Mouse (Mus musculus) G1E (cell line): ENCODE measurements around the gene Ccdc96. TPM values are rescaled to one million over a fixed set of nuclear protein-coding genes. Genes with fewer than 3 reads are reported as not detected.
A peak's percentile ranks its signal among the peaks of the same experiment; 100 is the strongest.

ENCODE experiments used
- ATAC-seq: 2 replicates; pipeline ENCODE4 v1.8.0; 2016; ENCODE audit warnings: mild to moderate bottlenecking; ENCODE audit not compliant: insufficient number of reproducible peaks, poor library complexity, low FRiP score, severe bottlenecking; ENCODE audit errors: extremely low read depth
- DNase-seq: peaks from one replicate; pipeline ENCODE4 v3.0.0; 2012; ENCODE audit warnings: low spot score
- H3K27me3 ChIP-seq: 2 replicates; pipeline ENCODE4 v1.6.1; 2012; ENCODE audit warnings: mild to moderate bottlenecking, low read length, inconsistent platforms; ENCODE audit not compliant: insufficient read depth
- H3K36me3 ChIP-seq: replicated peaks from 2 replicates; pipeline ENCODE3; 2012; ENCODE audit warnings: mild to moderate bottlenecking, inconsistent platforms
- H3K4me1 ChIP-seq: 2 replicates; pipeline ENCODE4 v1.6.1; 2012; ENCODE audit warnings: low read depth, low read length, inconsistent platforms, mixed read lengths; ENCODE audit not compliant: insufficient read depth
- H3K4me3 ChIP-seq: 2 replicates; pipeline ENCODE4 v1.5.1; 2012; ENCODE audit warnings: low read depth, mild to moderate bottlenecking, inconsistent platforms, low read length, moderate library complexity, mixed read lengths
- H3K9me3 ChIP-seq: replicated peaks from 2 replicates; pipeline ENCODE4 v1.6.1; 2012; ENCODE audit warnings: inconsistent platforms
- CTCF ChIP-seq: IDR thresholded peaks from 2 replicates; pipeline ENCODE4 v1.5.1; 2012; ENCODE audit warnings: low read depth, low read length, inconsistent platforms, mixed read lengths
- GATA1 ChIP-seq: IDR thresholded peaks from 2 replicates; pipeline ENCODE4 v1.6.1; 2012; ENCODE audit warnings: borderline replicate concordance, low read length, inconsistent platforms, mixed read lengths
- GATA2 ChIP-seq: IDR thresholded peaks from 2 replicates; pipeline ENCODE4 v1.6.1; 2012; ENCODE audit warnings: low read depth, low read length, inconsistent platforms, borderline replicate concordance
- POLR2AphosphoS5 ChIP-seq: IDR thresholded peaks from 2 replicates; pipeline ENCODE4 v1.6.1; 2012; ENCODE audit warnings: low read depth, low read length, inconsistent platforms; ENCODE audit not compliant: insufficient replicate concordance
- TAL1 ChIP-seq: conservative IDR thresholded peaks from 2 replicates; pipeline ENCODE4 v1.6.1; 2012; ENCODE audit warnings: low read depth, low read length, inconsistent platforms, mixed read lengths
- polyA plus RNA-seq: library from polyadenylated mRNA; stranded (reverse); fragments of >175 nt; gene quantifications from 2 replicates; pipeline ENCODE4 v1.2.3, GENCODE M21; 2012
- total RNA-seq, 2 experiments: library from RNA; stranded (forward) in 1 of 2; stranded (reverse) in 1 of 2; fragments of 200-1000 nt in 1 of 2; fragments of >200 nt in 1 of 2; fragmentation: Nextera tagmentation in 1 of 2; gene quantifications; 2 replicates each; pipeline ENCODE4 v1.2.3; 2014 to 2017

Gene Ccdc96
- total and polyA plus RNA-seq, 3 experiments = 0.25 to 0.60 TPM; not detected in 1

DNA sequence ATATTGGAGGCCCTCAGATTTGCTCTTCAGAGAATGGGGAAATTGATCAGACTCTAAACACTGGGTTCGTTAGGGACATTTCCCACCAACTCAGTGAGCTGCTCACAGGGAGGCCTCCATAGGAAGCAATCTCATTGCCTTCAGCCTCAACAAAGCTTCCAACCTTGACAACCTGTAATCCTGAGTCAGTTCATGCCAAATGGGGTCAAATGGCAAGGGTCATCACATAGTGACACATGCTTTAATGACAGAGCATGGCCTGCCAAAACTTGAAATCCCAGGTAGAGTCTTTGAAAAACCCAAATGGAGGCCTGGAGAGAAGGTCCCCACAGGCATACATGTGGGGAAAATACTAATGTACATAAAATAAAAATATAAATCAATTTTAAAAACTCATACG, 42.5 kb downstream of the Ccdc96 start:
- H3K9me3 ChIP-seq = no peaks in the 10 kb centered on the region
- no peaks in the 10 kb centered on the region for H3K27me3 ChIP-seq
- no peak for DNase-seq
- no peak for ATAC-seq
- peaks cover 27% of the 10 kb centered on the region for H3K4me1 ChIP-seq
- TF ChIP-seq GATA1 = no peak
- no peak for TF ChIP-seq POLR2AphosphoS5
- TF ChIP-seq GATA2 = no peak
- no peak for TF ChIP-seq TAL1
- TF ChIP-seq CTCF = no peak
- peaks cover 64% of the 10 kb centered on the region for H3K36me3 ChIP-seq
- no peak overlapping the region for H3K4me3 ChIP-seq

DNA sequence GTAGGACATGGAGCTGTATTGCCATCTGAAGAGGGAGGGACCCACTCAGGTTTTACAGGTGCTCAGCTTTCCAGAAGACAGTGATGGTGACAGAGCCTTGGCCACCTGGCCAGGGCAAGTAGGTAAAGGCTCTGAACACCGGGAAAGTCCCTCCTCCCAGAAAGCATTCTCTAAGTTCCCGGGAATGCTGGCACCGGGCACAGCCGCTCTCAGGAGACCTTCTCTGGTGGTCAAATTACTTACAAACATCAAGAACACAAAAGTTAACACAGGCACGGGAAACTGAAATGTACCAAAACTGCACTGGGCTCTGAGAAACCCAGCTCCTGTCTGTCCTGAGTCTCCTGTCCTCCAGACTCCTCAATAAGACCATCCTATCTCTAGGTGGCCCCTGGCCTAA, 45.3 kb downstream of the Ccdc96 start:
- Histone ChIP-seq H3K27me3 (no peaks in the 10 kb centered on the region), H3K4me3 (peak overlapping the region; percentile 77), H3K36me3 (peaks cover 42% of the 10 kb centered on the region), H3K9me3 (no peaks in the 10 kb centered on the region), H3K4me1 (peaks cover 34% of the 10 kb centered on the region)
- ATAC-seq (no peak), DNase-seq (no peak)
- TF ChIP-seq POLR2AphosphoS5 (no peak), TAL1 (no peak), GATA2 (no peak), GATA1 (no peak)

DNA sequence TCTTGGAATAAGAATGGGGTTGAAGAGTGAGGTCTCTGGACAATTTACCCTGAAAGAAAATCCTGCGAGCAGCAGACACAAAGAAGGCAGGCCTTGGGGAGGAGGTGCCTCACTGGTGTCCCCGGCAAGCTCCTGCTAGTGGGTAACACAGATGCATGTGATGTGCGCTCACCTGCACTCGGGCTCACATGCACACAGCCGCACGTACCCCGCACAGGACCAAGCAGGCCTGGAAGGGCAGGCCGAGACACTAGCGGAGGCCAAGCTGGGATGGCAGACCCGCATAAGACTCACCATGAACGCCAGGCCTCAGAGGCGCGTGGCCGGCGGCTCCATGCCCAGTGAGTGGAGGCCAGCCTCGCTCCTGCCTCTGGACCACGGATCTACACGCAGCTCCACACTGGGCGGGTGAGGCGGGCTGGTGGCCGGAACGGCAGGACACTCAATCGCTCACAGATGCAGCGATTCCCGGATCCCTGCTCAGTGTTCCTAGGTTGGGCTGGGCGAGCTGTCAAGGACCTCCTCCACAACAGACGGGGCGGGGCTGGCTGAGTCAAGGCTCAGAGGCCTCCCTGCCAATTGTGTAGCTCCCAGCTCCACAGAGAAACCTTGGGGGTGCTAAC, 45.9 kb downstream of the Ccdc96 start:
- peaks cover 34% of the 10 kb centered on the region for H3K4me1 ChIP-seq
- peak; percentile 95 for ATAC-seq
- TF ChIP-seq TAL1 = no peak
- TF ChIP-seq CTCF = no peak
- TF ChIP-seq POLR2AphosphoS5 = no peak
- no peak for TF ChIP-seq GATA1
- TF ChIP-seq GATA2 = no peak

DNA sequence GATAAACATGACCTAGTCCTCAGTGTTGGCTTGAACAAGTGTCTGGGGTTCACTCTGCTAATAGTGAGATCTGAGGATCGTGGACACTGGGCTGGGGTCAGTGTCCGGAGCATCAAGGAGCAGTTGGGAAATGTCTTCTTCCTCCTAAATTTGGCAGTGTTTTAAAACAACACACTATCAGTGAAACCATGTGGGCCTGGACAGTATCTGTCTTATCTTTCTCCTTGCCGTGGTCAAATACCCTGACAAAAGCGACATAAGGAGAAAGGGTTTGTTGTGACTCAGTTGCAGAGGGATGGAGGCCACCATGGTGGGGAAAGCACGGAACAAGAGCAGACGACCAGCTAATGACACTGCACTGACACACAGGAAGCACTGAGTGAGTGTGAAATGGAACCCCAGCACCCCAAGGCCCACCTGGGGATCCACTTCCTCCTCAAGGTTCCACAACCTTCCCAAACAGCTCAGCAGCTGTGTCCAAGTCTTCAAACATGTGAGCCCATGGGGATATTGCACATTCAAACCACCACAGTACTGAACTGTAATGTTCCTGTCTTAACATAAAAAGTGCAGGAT, 50.2 kb downstream of the Ccdc96 start:
- Histone ChIP-seq H3K4me1 (peaks cover 26% of the 10 kb centered on the region), H3K4me3 (no peak overlapping the region), H3K27me3 (no peaks in the 10 kb centered on the region), H3K9me3 (no peaks in the 10 kb centered on the region), H3K36me3 (peaks cover 8% of the 10 kb centered on the region)
- no peak for ATAC-seq
- DNase-seq = no peak
- TF ChIP-seq TAL1 (no peak), GATA1 (no peak), CTCF (no peak), POLR2AphosphoS5 (no peak), GATA2 (no peak)

More for the DNA sequence above, 45.9 kb downstream of the Ccdc96 start:
- peaks cover 37% of the 10 kb centered on the region for H3K36me3 ChIP-seq
- peak; percentile 83 for DNase-seq
- H3K9me3 ChIP-seq = no peaks in the 10 kb centered on the region
- H3K27me3 ChIP-seq = no peaks in the 10 kb centered on the region
- H3K4me3 ChIP-seq = peak overlapping the region; percentile 77

DNA sequence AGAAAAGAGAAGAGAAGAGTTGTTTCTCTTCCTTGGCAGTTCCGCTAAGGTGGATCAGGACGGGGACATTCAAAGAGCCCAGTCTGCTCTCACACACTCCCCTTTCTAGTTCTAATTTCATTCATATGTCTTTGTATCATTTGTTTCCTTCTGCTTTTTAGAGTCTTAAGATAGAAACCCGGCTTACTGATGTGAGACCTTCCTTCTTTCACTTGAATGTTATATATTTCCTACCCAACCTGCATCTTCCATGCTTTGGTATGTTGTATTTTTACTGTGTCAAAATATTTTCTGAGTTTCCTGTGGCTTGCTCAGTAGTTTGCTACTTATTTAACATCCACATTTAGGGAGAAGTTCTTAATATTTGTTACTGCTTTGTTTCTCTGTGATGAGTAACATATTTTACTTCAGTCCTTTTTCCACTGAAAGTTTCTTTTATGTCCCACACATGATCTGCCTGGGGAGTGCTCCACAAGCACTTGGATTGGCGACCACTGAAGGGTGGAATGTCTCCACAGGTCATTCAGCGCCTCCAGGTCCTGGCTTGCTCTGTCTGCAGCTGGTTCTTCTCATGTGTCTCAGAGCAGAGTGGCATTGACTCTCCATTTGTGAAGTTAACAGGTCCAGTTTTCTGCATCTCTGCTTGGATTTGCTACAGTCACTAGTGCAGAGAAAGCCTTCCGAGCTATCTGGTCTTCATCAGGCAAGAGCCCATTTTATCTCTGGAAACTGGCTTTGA, 51.2 kb downstream of the Ccdc96 start:
- ATAC-seq (no peak), DNase-seq (no peak)
- peaks cover 13% of the 10 kb centered on the region for H3K36me3 ChIP-seq
- no peaks in the 10 kb centered on the region for H3K27me3 ChIP-seq
- no peaks in the 10 kb centered on the region for H3K9me3 ChIP-seq
- no peak for TF ChIP-seq POLR2AphosphoS5
- no peak for TF ChIP-seq GATA2
- TF ChIP-seq CTCF = no peak
- TF ChIP-seq GATA1 = no peak
- no peak for TF ChIP-seq TAL1
- H3K4me1 ChIP-seq = peaks cover 15% of the 10 kb centered on the region
- H3K4me3 ChIP-seq = no peak overlapping the region

DNA sequence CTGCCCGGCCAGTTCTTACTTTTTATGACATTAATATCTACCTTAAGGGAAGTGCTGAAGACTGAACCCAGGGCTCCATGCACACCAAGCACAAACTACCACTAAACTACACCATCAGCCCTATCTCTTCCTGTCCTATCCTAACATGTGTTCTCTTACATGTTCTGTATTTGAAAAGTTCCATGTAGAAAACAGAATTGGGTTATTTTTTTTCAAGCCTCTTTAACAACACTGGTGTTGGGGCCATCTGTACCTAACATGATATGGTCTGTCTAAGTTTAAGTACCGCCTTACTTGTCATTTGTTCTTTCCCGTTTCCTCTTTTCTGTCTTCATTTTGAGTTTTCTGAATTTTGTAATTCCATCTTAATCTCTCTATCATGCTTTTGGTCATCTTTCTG, 52.0 kb downstream of the Ccdc96 start:
- DNase-seq = no peak

More for the DNA sequence above, 52.0 kb downstream of the Ccdc96 start:
- Histone ChIP-seq H3K4me1 (peaks cover 11% of the 10 kb centered on the region), H3K27me3 (no peaks in the 10 kb centered on the region), H3K9me3 (no peaks in the 10 kb centered on the region), H3K4me3 (no peak overlapping the region), H3K36me3 (peaks cover 16% of the 10 kb centered on the region)
- TF ChIP-seq CTCF (no peak), POLR2AphosphoS5 (no peak), GATA1 (no peak), GATA2 (no peak), TAL1 (no peak)
- no peak for ATAC-seq

Other genes with a start within 250 kb of the Ccdc96 start
- not detected in 2 replicates for gene Sorcs2, start 86.4 kb upstream of the Ccdc96 start, total RNA-seq (2014; fragmentation: Nextera tagmentation)
- gene Sorcs2, start 86.4 kb upstream of the Ccdc96 start, total RNA-seq (2017) = under 0.01 and 0.22 TPM in 2 replicates
- gene Sorcs2, start 86.4 kb upstream of the Ccdc96 start, polyA plus RNA-seq = 0.04 and 0.07 TPM in 2 replicates
- 18.3 and 20.8 TPM in 2 replicates for gene Grpel1, start 19.6 kb upstream of the Ccdc96 start, total RNA-seq (2014; fragmentation: Nextera tagmentation)
- gene Grpel1, start 19.6 kb upstream of the Ccdc96 start, total RNA-seq (2017) = 32.9 and 34.7 TPM in 2 replicates
- gene Grpel1, start 19.6 kb upstream of the Ccdc96 start, polyA plus RNA-seq = 13.1 and 16.7 TPM in 2 replicates
- gene Tada2b, start 303 bp upstream of the Ccdc96 start, total RNA-seq (2014; fragmentation: Nextera tagmentation) = 16.8 and 22.5 TPM in 2 replicates
- gene Tada2b, start 303 bp upstream of the Ccdc96 start, total RNA-seq (2017) = 9.8 and 15.5 TPM in 2 replicates
- 12.6 and 17.4 TPM in 2 replicates for gene Tada2b, start 303 bp upstream of the Ccdc96 start, polyA plus RNA-seq
- 12.5 and 15.7 TPM in 2 replicates for gene Tbc1d14, start 108.7 kb downstream of the Ccdc96 start, total RNA-seq (2014; fragmentation: Nextera tagmentation)
- gene Tbc1d14, start 108.7 kb downstream of the Ccdc96 start, total RNA-seq (2017) = 7.7 and 8.0 TPM in 2 replicates
- gene Tbc1d14, start 108.7 kb downstream of the Ccdc96 start, polyA plus RNA-seq = 13.1 and 15.2 TPM in 2 replicates
- 21.4 and 27.5 TPM in 2 replicates for gene D5Ertd579e, start 211.4 kb downstream of the Ccdc96 start, total RNA-seq (2014; fragmentation: Nextera tagmentation)
- 34.4 and 39.4 TPM in 2 replicates for gene D5Ertd579e, start 211.4 kb downstream of the Ccdc96 start, total RNA-seq (2017)
- gene D5Ertd579e, start 211.4 kb downstream of the Ccdc96 start, polyA plus RNA-seq = 3.4 and 3.5 TPM in 2 replicates